Mouse (Mus musculus): ENCODE data around the gene Ralgapa1. TPM values are rescaled to one million over a fixed set of nuclear protein-coding genes. Genes with fewer than 3 reads are reported as not detected.
"Not testable (repeated sequence)": the region's sequence is repeated elsewhere in the genome, so short reads cannot be mapped to it uniquely, and the experiment has no call there.

The Ralgapa1 gene
- polyA plus RNA-seq, 1 experiment from 2014 or later: 19.2 TPM

- WGBS: 96% methylated on average over 4 of the region's 4 CpGs
- no peak overlapping the region for H3K27ac ChIP-seq (replicated peaks; ENCODE audit: low read depth, low read length)
- H3K27me3 ChIP-seq (ENCODE audit: control insufficient read depth, insufficient read depth, low read length): no peaks in the 10 kb centered on the region
- H3K36me3 ChIP-seq (replicated peaks; ENCODE audit: control insufficient read depth, insufficient read depth, low read depth, low read length): no peaks in the 10 kb centered on the region
- no peak overlapping the region for H3K4me2 ChIP-seq (ENCODE audit: low read depth, low read length)
- no peak overlapping the region for H3K4me3 ChIP-seq (ENCODE audit: low read depth, low read length)
- H3K9ac ChIP-seq (replicated peaks; ENCODE audit: low read length): no peak overlapping the region
- no peak for DNase-seq (ENCODE audit: low spot score)
- ATAC-seq (replicated peaks; ENCODE audit: insufficient number of reproducible peaks, low FRiP score, low TSS enrichment, low read depth): no peak
- H3K4me1 ChIP-seq (ENCODE audit: control insufficient read depth, insufficient read depth, low read length): no peaks in the 10 kb centered on the region
- no peaks in the 10 kb centered on the region for H3K9me3 ChIP-seq (replicated peaks; ENCODE audit: control insufficient read depth, low read length)
Measured at GRCm38 (mm10) chr12:55705881-55706280, 115.1 kb downstream of the Ralgapa1 start.

GRCm38 (mm10) chr12:55666699-55667098 is 154.3 kb downstream of the Ralgapa1 start:
- Histone ChIP-seq H3K27me3 (ENCODE audit: control insufficient read depth, insufficient read depth, low read length) (no peaks in the 10 kb centered on the region), H3K27ac (replicated peaks; ENCODE audit: low read depth, low read length) (no peak overlapping the region), H3K36me3 (replicated peaks; ENCODE audit: control insufficient read depth, insufficient read depth, low read depth, low read length) (no peaks in the 10 kb centered on the region), H3K4me3 (ENCODE audit: low read depth, low read length) (no peak overlapping the region), H3K4me1 (ENCODE audit: control insufficient read depth, insufficient read depth, low read length) (no peaks in the 10 kb centered on the region), H3K9me3 (replicated peaks; ENCODE audit: control insufficient read depth, low read length) (no peaks in the 10 kb centered on the region), H3K9ac (replicated peaks; ENCODE audit: low read length) (no peak overlapping the region), H3K4me2 (ENCODE audit: low read depth, low read length) (no peak overlapping the region)
- 89% methylated on average over 6 of the region's 6 CpGs for WGBS
- DNase-seq (ENCODE audit: low spot score) (no peak), ATAC-seq (replicated peaks; ENCODE audit: insufficient number of reproducible peaks, low FRiP score, low TSS enrichment, low read depth) (no peak)

- H3K9me3 ChIP-seq (replicated peaks; ENCODE audit: control insufficient read depth, low read length); DNase-seq (ENCODE audit: low spot score); H3K4me3 ChIP-seq (ENCODE audit: low read depth, low read length); ATAC-seq (replicated peaks; ENCODE audit: insufficient number of reproducible peaks, low FRiP score, low TSS enrichment, low read depth); H3K36me3 ChIP-seq (replicated peaks; ENCODE audit: control insufficient read depth, insufficient read depth, low read depth, low read length); H3K4me2 ChIP-seq (ENCODE audit: low read depth, low read length); H3K9ac ChIP-seq (replicated peaks; ENCODE audit: low read length); H3K27ac ChIP-seq (replicated peaks; ENCODE audit: low read depth, low read length); H3K27me3 ChIP-seq (ENCODE audit: control insufficient read depth, insufficient read depth, low read length); H3K4me1 ChIP-seq (ENCODE audit: control insufficient read depth, insufficient read depth, low read length): not testable (repeated sequence)
Measured at GRCm38 (mm10) chr12:55663194-55663593, 157.8 kb downstream of the Ralgapa1 start.

GRCm38 (mm10) chr12:55648011-55648525 is 172.9 kb downstream of the Ralgapa1 start:
- no peaks in the 10 kb centered on the region for H3K27me3 ChIP-seq (ENCODE audit: control insufficient read depth, insufficient read depth, low read length)
- no peak overlapping the region for H3K4me2 ChIP-seq (ENCODE audit: low read depth, low read length)
- H3K4me3 ChIP-seq (ENCODE audit: low read depth, low read length): no peak overlapping the region
- no peaks in the 10 kb centered on the region for H3K4me1 ChIP-seq (ENCODE audit: control insufficient read depth, insufficient read depth, low read length)
- no peak for ATAC-seq (replicated peaks; ENCODE audit: insufficient number of reproducible peaks, low FRiP score, low TSS enrichment, low read depth)
- H3K9ac ChIP-seq (replicated peaks; ENCODE audit: low read length): no peak overlapping the region
- DNase-seq (ENCODE audit: low spot score): no peak
- no peak overlapping the region for H3K27ac ChIP-seq (replicated peaks; ENCODE audit: low read depth, low read length)
- H3K36me3 ChIP-seq (replicated peaks; ENCODE audit: control insufficient read depth, insufficient read depth, low read depth, low read length): no peaks in the 10 kb centered on the region; the same call in 1 of the 2 replicates
- WGBS: 93% methylated on average over 7 of the region's 7 CpGs
- no peaks in the 10 kb centered on the region for H3K9me3 ChIP-seq (replicated peaks; ENCODE audit: control insufficient read depth, low read length)

DNA sequence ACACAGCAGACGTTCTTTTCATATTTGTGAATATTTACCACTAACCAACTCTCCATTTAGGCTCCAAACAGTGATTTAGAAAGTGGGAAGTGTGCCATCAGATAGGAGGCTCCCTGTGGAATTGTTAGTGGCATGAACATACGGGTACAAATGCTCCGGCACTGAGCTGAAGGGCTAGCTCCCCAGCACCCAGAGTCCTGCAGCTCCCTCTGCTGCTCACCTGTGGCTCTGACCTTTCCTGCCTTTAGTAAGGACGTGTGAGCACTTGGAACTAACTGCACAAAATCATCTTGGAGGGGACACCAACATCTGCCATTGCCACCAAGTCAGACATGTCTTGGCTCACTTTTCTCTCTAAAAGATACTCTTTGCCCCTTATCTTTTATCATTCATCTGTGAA is 194.3 kb downstream of the Ralgapa1 start:
- Histone ChIP-seq H3K4me3 (ENCODE audit: low read depth, low read length) (no peak overlapping the region), H3K9me3 (replicated peaks; ENCODE audit: control insufficient read depth, low read length) (no peaks in the 10 kb centered on the region), H3K27ac (replicated peaks; ENCODE audit: low read depth, low read length) (no peak overlapping the region), H3K4me1 (ENCODE audit: control insufficient read depth, insufficient read depth, low read length) (no peaks in the 10 kb centered on the region), H3K27me3 (ENCODE audit: control insufficient read depth, insufficient read depth, low read length) (no peaks in the 10 kb centered on the region), H3K4me2 (ENCODE audit: low read depth, low read length) (no peak overlapping the region), H3K36me3 (replicated peaks; ENCODE audit: control insufficient read depth, insufficient read depth, low read depth, low read length) (no peaks in the 10 kb centered on the region), H3K9ac (replicated peaks; ENCODE audit: low read length) (no peak overlapping the region)
- DNase-seq (ENCODE audit: low spot score): no peak
- 27% methylated on average over 4 of the region's 4 CpGs for WGBS
- ATAC-seq (replicated peaks; ENCODE audit: insufficient number of reproducible peaks, low FRiP score, low TSS enrichment, low read depth): no peak

DNA sequence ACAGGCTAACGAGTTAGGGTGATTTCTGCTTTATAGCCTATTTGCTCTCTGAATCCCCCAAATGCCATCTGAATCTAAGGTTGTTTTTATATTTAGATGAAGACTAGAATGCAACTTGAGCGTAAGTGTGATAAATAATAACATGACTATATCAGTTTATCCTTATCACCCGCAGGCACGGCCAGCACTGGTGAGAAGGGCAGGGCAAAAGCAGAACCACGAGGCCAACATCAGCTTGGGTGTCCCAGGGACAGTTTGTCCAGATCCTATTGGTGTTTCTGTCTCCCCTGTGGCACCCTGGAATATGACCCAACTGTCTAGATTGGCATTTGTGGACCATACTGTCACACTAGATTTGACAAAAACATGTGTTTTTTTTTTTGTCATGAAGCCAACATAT is 197.7 kb downstream of the Ralgapa1 start:
- no peaks in the 10 kb centered on the region for H3K27me3 ChIP-seq (ENCODE audit: control insufficient read depth, insufficient read depth, low read length)
- H3K36me3 ChIP-seq (replicated peaks; ENCODE audit: control insufficient read depth, insufficient read depth, low read depth, low read length): no peaks in the 10 kb centered on the region
- no peaks in the 10 kb centered on the region for H3K4me1 ChIP-seq (ENCODE audit: control insufficient read depth, insufficient read depth, low read length)
- WGBS: 72% methylated on average over 5 of the region's 5 CpGs
- no peaks in the 10 kb centered on the region for H3K9me3 ChIP-seq (replicated peaks; ENCODE audit: control insufficient read depth, low read length)
- no peak overlapping the region for H3K9ac ChIP-seq (replicated peaks; ENCODE audit: low read length)
- H3K27ac ChIP-seq (replicated peaks; ENCODE audit: low read depth, low read length): no peak overlapping the region
- H3K4me2 ChIP-seq (ENCODE audit: low read depth, low read length): no peak overlapping the region
- ATAC-seq (replicated peaks; ENCODE audit: insufficient number of reproducible peaks, low FRiP score, low TSS enrichment, low read depth): no peak
- no peak for DNase-seq (ENCODE audit: low spot score)
- no peak overlapping the region for H3K4me3 ChIP-seq (ENCODE audit: low read depth, low read length)

- Histone ChIP-seq H3K4me2 (ENCODE audit: low read depth, low read length) (no peak overlapping the region), H3K9me3 (replicated peaks; ENCODE audit: control insufficient read depth, low read length) (no peaks in the 10 kb centered on the region), H3K27me3 (ENCODE audit: control insufficient read depth, insufficient read depth, low read length) (no peaks in the 10 kb centered on the region), H3K4me3 (ENCODE audit: low read depth, low read length) (no peak overlapping the region), H3K9ac (replicated peaks; ENCODE audit: low read length) (no peak overlapping the region), H3K27ac (replicated peaks; ENCODE audit: low read depth, low read length) (no peak overlapping the region), H3K4me1 (ENCODE audit: control insufficient read depth, insufficient read depth, low read length) (no peaks in the 10 kb centered on the region), H3K36me3 (replicated peaks; ENCODE audit: control insufficient read depth, insufficient read depth, low read depth, low read length) (no peaks in the 10 kb centered on the region)
- 35% methylated on average over 3 of the region's 3 CpGs for WGBS
- no peak for ATAC-seq (replicated peaks; ENCODE audit: insufficient number of reproducible peaks, low FRiP score, low TSS enrichment, low read depth)
- DNase-seq (ENCODE audit: low spot score): peak; percentile 55
Measured at GRCm38 (mm10) chr12:55622615-55623245, 198.2 kb downstream of the Ralgapa1 start.

GRCm38 (mm10) chr12:55620321-55620720 is 200.6 kb downstream of the Ralgapa1 start:
- Histone ChIP-seq H3K4me2 (ENCODE audit: low read depth, low read length) (no peak overlapping the region), H3K27me3 (ENCODE audit: control insufficient read depth, insufficient read depth, low read length) (no peaks in the 10 kb centered on the region), H3K27ac (replicated peaks; ENCODE audit: low read depth, low read length) (no peak overlapping the region), H3K9ac (replicated peaks; ENCODE audit: low read length) (no peak overlapping the region), H3K4me1 (ENCODE audit: control insufficient read depth, insufficient read depth, low read length) (no peaks in the 10 kb centered on the region), H3K9me3 (replicated peaks; ENCODE audit: control insufficient read depth, low read length) (no peaks in the 10 kb centered on the region), H3K36me3 (replicated peaks; ENCODE audit: control insufficient read depth, insufficient read depth, low read depth, low read length) (no peaks in the 10 kb centered on the region), H3K4me3 (ENCODE audit: low read depth, low read length) (no peak overlapping the region)
- 50% methylated on average over 2 of the region's 2 CpGs for whole genome bisulfite sequencing
- ATAC-seq (replicated peaks; ENCODE audit: insufficient number of reproducible peaks, low FRiP score, low TSS enrichment, low read depth) (no peak), DNase-seq (ENCODE audit: low spot score) (peak; percentile 19)
